Mouse (Mus musculus): ENCODE results near the gene Slc16a13. TPM values are rescaled to one million over a fixed set of nuclear protein-coding genes. Genes with fewer than 3 reads are reported as not detected.

Gene Slc16a13
- polyA plus RNA-seq, 1 experiment: 6.1 TPM

- Histone ChIP-seq H3K4me1 (replicated peaks; ENCODE audit: control insufficient read depth, insufficient read depth, low read length) (no peaks in the 10 kb centered on the region), H3K4me3 (ENCODE audit: control insufficient read depth, insufficient read depth, low read length) (no peak overlapping the region), H3K36me3 (ENCODE audit: control insufficient read depth, insufficient read depth, low read length) (no peaks in the 10 kb centered on the region), H3K27ac (ENCODE audit: control insufficient read depth, insufficient read depth, low read length) (no peak overlapping the region), H3K27me3 (ENCODE audit: control insufficient read depth, insufficient read depth, low read length) (peaks cover 12% of the 10 kb centered on the region)
- DNase-seq: no peak
- no peak for TF ChIP-seq POLR2A (IDR thresholded peaks at IDR 0.05; ENCODE audit: control insufficient read depth, extremely low read depth, insufficient read depth, low read length, poor library complexity)
- no peak for TF ChIP-seq CTCF (IDR thresholded peaks at IDR 0.05; ENCODE audit: borderline replicate concordance, control insufficient read depth, extremely low read depth, insufficient read depth, low read length, poor library complexity)
- 5% methylated on average over 46 of the region's 46 CpGs for WGBS
These were observed 6.5 kb downstream of the Slc16a13 start for GRCm38 (mm10) chr11:70214191-70214855.

- Histone ChIP-seq H3K27me3 (ENCODE audit: control insufficient read depth, insufficient read depth, low read length) (peaks cover 12% of the 10 kb centered on the region), H3K4me1 (replicated peaks; ENCODE audit: control insufficient read depth, insufficient read depth, low read length) (no peaks in the 10 kb centered on the region), H3K4me3 (ENCODE audit: control insufficient read depth, insufficient read depth, low read length) (no peak overlapping the region), H3K36me3 (ENCODE audit: control insufficient read depth, insufficient read depth, low read length) (no peaks in the 10 kb centered on the region), H3K27ac (ENCODE audit: control insufficient read depth, insufficient read depth, low read length) (no peak overlapping the region)
- 6% methylated on average over 26 of the region's 26 CpGs for WGBS
- TF ChIP-seq POLR2A (IDR thresholded peaks at IDR 0.05; ENCODE audit: control insufficient read depth, extremely low read depth, insufficient read depth, low read length, poor library complexity) (no peak), CTCF (IDR thresholded peaks at IDR 0.05; ENCODE audit: borderline replicate concordance, control insufficient read depth, extremely low read depth, insufficient read depth, low read length, poor library complexity) (no peak)
- DNase-seq: no peak
These were observed 7.1 kb downstream of the Slc16a13 start for GRCm38 (mm10) chr11:70213736-70214135.

- Histone ChIP-seq H3K36me3 (ENCODE audit: control insufficient read depth, insufficient read depth, low read length) (no peaks in the 10 kb centered on the region), H3K4me3 (ENCODE audit: control insufficient read depth, insufficient read depth, low read length) (no peak overlapping the region), H3K27ac (ENCODE audit: control insufficient read depth, insufficient read depth, low read length) (no peak overlapping the region), H3K27me3 (ENCODE audit: control insufficient read depth, insufficient read depth, low read length) (peaks cover 12% of the 10 kb centered on the region), H3K4me1 (replicated peaks; ENCODE audit: control insufficient read depth, insufficient read depth, low read length) (no peaks in the 10 kb centered on the region)
- WGBS: 9% methylated on average over 9 of the region's 9 CpGs
- DNase-seq: peak; percentile 54
- TF ChIP-seq CTCF (IDR thresholded peaks at IDR 0.05; ENCODE audit: borderline replicate concordance, control insufficient read depth, extremely low read depth, insufficient read depth, low read length, poor library complexity): no peak
- no peak for TF ChIP-seq POLR2A (IDR thresholded peaks at IDR 0.05; ENCODE audit: control insufficient read depth, extremely low read depth, insufficient read depth, low read length, poor library complexity)
These were observed 8.0 kb downstream of the Slc16a13 start for GRCm38 (mm10) chr11:70212896-70213295.

GRCm38 (mm10) chr11:70212423-70212822, 8.4 kb downstream of the Slc16a13 start, which contains the start of gene Slc16a11:
TSS of gene Slc16a11 (plus strand) at chr11:70212752.
- 85% methylated on average over 6 of the region's 6 CpGs for WGBS
- no peak within 1 kb of the TSS for H3K4me3 ChIP-seq (ENCODE audit: control insufficient read depth, insufficient read depth, low read length)

GRCm38 (mm10) chr11:70211972-70212371, 8.9 kb downstream of the Slc16a13 start:
- H3K27ac ChIP-seq (ENCODE audit: control insufficient read depth, insufficient read depth, low read length): no peak overlapping the region
- H3K4me1 ChIP-seq (replicated peaks; ENCODE audit: control insufficient read depth, insufficient read depth, low read length): no peaks in the 10 kb centered on the region
- H3K36me3 ChIP-seq (ENCODE audit: control insufficient read depth, insufficient read depth, low read length): no peaks in the 10 kb centered on the region
- H3K4me3 ChIP-seq (ENCODE audit: control insufficient read depth, insufficient read depth, low read length): no peak overlapping the region
- no peak for DNase-seq
- no peak for TF ChIP-seq POLR2A (IDR thresholded peaks at IDR 0.05; ENCODE audit: control insufficient read depth, extremely low read depth, insufficient read depth, low read length, poor library complexity)
- TF ChIP-seq CTCF (IDR thresholded peaks at IDR 0.05; ENCODE audit: borderline replicate concordance, control insufficient read depth, extremely low read depth, insufficient read depth, low read length, poor library complexity): no peak
- 95% methylated on average over 6 of the region's 6 CpGs for WGBS
- peaks cover 12% of the 10 kb centered on the region for H3K27me3 ChIP-seq (ENCODE audit: control insufficient read depth, insufficient read depth, low read length)

More at GRCm38 (mm10) chr11:70212423-70212822, 8.4 kb downstream of the Slc16a13 start, which contains the start of gene Slc16a11:
- Histone ChIP-seq H3K27ac (ENCODE audit: control insufficient read depth, insufficient read depth, low read length) (no peak within 1 kb of the TSS), H3K27me3 (ENCODE audit: control insufficient read depth, insufficient read depth, low read length) (peaks cover 12% of the 10 kb centered on the region), H3K4me1 (replicated peaks; ENCODE audit: control insufficient read depth, insufficient read depth, low read length) (no peaks in the 10 kb centered on the region), H3K36me3 (ENCODE audit: control insufficient read depth, insufficient read depth, low read length) (no peaks in the 10 kb centered on the region)
- TF ChIP-seq POLR2A (IDR thresholded peaks at IDR 0.05; ENCODE audit: control insufficient read depth, extremely low read depth, insufficient read depth, low read length, poor library complexity) (no peak), CTCF (IDR thresholded peaks at IDR 0.05; ENCODE audit: borderline replicate concordance, control insufficient read depth, extremely low read depth, insufficient read depth, low read length, poor library complexity) (no peak)
- DNase-seq: no peak

GRCm38 (mm10) chr11:70210681-70211080, 10.2 kb downstream of the Slc16a13 start:
- TF ChIP-seq POLR2A (IDR thresholded peaks at IDR 0.05; ENCODE audit: control insufficient read depth, extremely low read depth, insufficient read depth, low read length, poor library complexity) (no peak), CTCF (IDR thresholded peaks at IDR 0.05; ENCODE audit: borderline replicate concordance, control insufficient read depth, extremely low read depth, insufficient read depth, low read length, poor library complexity) (no peak)
- H3K4me1 ChIP-seq (replicated peaks; ENCODE audit: control insufficient read depth, insufficient read depth, low read length): no peaks in the 10 kb centered on the region
- no peak for DNase-seq
- 96% methylated on average over 2 of the region's 2 CpGs for WGBS
- H3K27me3 ChIP-seq (ENCODE audit: control insufficient read depth, insufficient read depth, low read length): peaks cover 11% of the 10 kb centered on the region
- no peaks in the 10 kb centered on the region for H3K36me3 ChIP-seq (ENCODE audit: control insufficient read depth, insufficient read depth, low read length)
- no peak overlapping the region for H3K4me3 ChIP-seq (ENCODE audit: control insufficient read depth, insufficient read depth, low read length)
- no peak overlapping the region for H3K27ac ChIP-seq (ENCODE audit: control insufficient read depth, insufficient read depth, low read length)

All from thymus, adult 2 months (tissue).